Mouse (Mus musculus) hindbrain, embryonic 11.5 days (tissue): ENCODE measurements at regions not wholly inside any gene's neighbourhood (a gene's known extent, or its start where the extent isn't known, plus 50 kb on each side); places are given as distances from the start of the nearest gene placed in this dataset.

Source experiments
- ATAC-seq: fragments of 200-750 bp; cut with Nextera tagmentation; 2 replicates; pipeline ENCODE4 v1.8.0; 2017; ENCODE audit warnings: mild to moderate bottlenecking, moderate TSS enrichment, moderate library complexity; ENCODE audit not compliant: low FRiP score
- DNase-seq: peaks from one replicate; pipeline ENCODE4 v3.0.0-alpha.2; 2015; ENCODE audit warnings: low spot score
- H3K27ac ChIP-seq: fragments of 300-500 bp; sonication (generic); 2 replicates; pipeline ENCODE4 v1.5.1; 2014; ENCODE audit warnings: mild to moderate bottlenecking, low read depth, low read length
- H3K27me3 ChIP-seq: fragments of 300-500 bp; sonication (generic); 2 replicates; pipeline ENCODE4 v1.6.1; 2014; ENCODE audit warnings: mild to moderate bottlenecking, low read length, moderate library complexity, mixed read lengths; ENCODE audit not compliant: control insufficient read depth, insufficient read depth
- H3K36me3 ChIP-seq: fragments of 300-500 bp; sonication (generic); 2 replicates; pipeline ENCODE4 v1.6.1; 2014; ENCODE audit warnings: mild to moderate bottlenecking, low read length, moderate library complexity, mixed read lengths; ENCODE audit not compliant: control insufficient read depth, insufficient read depth
- H3K4me1 ChIP-seq: fragments of 300-500 bp; sonication (generic); replicated peaks from 2 replicates; pipeline ENCODE4 v1.6.1; 2014; ENCODE audit warnings: low read length, mixed read lengths; ENCODE audit not compliant: control insufficient read depth, insufficient read depth
- H3K4me2 ChIP-seq: fragments of 300-500 bp; sonication (generic); replicated peaks from 2 replicates; pipeline ENCODE4 v1.6.1; 2014; ENCODE audit warnings: mild to moderate bottlenecking, low read depth, low read length
- H3K4me3 ChIP-seq: fragments of 300-500 bp; sonication (generic); 2 replicates; pipeline ENCODE4 v1.5.1; 2014; ENCODE audit warnings: low read depth, low read length
- H3K9ac ChIP-seq: fragments of 300-500 bp; sonication (generic); 2 replicates; pipeline ENCODE4 v1.6.1; 2014; ENCODE audit warnings: low read depth, low read length
- H3K9me3 ChIP-seq: fragments of 300-500 bp; sonication (generic); 2 replicates; pipeline ENCODE4 v1.6.1; 2016; ENCODE audit warnings: low read length; ENCODE audit not compliant: control insufficient read depth
- WGBS: fragments of 180-500 bp; shearing (Covaris S2); extraction: QIAGEN DNeasy Blood & Tissue Kit; methylation state at CpG from one replicate; pipeline ENCODE4 v1.1.7; 2014; 5-methylcytosine and 5-hydroxymethylcytosine counted together

- Histone ChIP-seq H3K4me2 (no peak overlapping the region), H3K27me3 (no peaks in the 10 kb centered on the region), H3K27ac (no peak overlapping the region), H3K9me3 (no peaks in the 10 kb centered on the region), H3K4me1 (no peaks in the 10 kb centered on the region), H3K4me3 (no peak overlapping the region), H3K9ac (no peak overlapping the region), H3K36me3 (no peaks in the 10 kb centered on the region)
- ATAC-seq (no peak), DNase-seq (no peak)
- WGBS = 81% methylated on average over 8 of the region's 8 CpGs
Observed at GRCm38 (mm10) chr8:46397777-46398176, 73.1 kb upstream of the Acsl1 start.

DNA sequence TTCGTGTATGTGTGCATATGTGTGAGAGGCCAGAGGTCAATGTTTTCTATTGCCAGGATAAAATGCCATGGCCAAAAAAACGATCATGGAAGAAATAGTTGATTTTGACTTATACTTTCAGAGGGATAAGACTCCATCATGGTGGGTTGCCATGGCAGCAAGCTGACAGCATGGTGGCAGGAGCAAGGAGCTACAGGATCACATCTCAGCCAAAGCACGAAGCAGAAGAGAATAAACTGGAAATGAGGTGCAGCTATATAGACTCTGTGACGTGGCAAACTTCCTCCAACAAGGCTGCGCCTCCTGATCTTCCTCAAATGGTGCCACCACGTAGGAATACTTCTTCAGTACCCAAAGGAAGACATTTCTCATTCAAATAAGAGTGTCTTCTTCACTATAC is 70.2 kb upstream of the Acsl1 start:
- ATAC-seq (no peak), DNase-seq (no peak)
- Histone ChIP-seq H3K27me3 (no peaks in the 10 kb centered on the region), H3K9me3 (no peaks in the 10 kb centered on the region), H3K9ac (no peak overlapping the region), H3K4me3 (no peak overlapping the region), H3K36me3 (no peaks in the 10 kb centered on the region), H3K4me1 (no peaks in the 10 kb centered on the region), H3K4me2 (no peak overlapping the region), H3K27ac (no peak overlapping the region)
- WGBS = 79% methylated on average over 6 of the region's 6 CpGs

DNA sequence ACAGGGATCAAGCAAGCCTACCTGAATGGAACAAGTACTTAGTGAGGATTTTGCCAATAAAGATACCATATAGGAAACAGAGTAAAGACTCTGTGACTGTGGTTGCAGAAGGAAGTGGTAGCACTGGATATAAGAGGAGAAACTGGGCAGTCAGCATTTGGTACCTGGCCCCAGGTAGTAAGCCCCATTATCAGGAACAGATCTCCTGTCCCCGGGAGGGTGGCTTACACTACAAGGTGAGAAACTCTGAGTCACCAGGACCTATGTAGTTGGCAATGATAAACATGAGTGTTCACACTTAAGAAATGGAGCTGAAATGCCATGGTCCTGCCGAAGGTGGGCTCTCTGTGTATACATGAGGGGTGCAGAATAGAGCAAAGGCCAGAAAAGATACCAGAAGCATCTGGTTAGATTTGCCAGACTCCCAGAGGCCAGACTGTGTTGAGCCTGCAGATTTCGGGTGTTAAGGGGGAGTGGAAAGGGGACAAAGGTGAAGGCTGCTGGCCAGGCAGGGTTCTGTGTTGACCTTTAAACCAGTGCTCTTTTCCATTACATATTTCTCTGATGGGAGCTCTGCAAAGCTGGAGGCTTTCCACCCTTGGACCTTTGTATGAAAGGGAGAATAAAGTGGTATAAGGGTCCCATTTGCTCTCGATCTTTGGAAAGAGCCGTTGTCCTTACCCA is 66.8 kb upstream of the Acsl1 start:
- no peak overlapping the region for H3K27ac ChIP-seq
- no peak for ATAC-seq
- H3K4me1 ChIP-seq = no peaks in the 10 kb centered on the region
- H3K9me3 ChIP-seq = no peaks in the 10 kb centered on the region
- 89% methylated on average over 5 of the region's 5 CpGs for WGBS
- H3K4me2 ChIP-seq = no peak overlapping the region
- H3K4me3 ChIP-seq = no peak overlapping the region
- H3K36me3 ChIP-seq = no peaks in the 10 kb centered on the region
- no peak for DNase-seq
- H3K27me3 ChIP-seq = no peaks in the 10 kb centered on the region
- no peak overlapping the region for H3K9ac ChIP-seq

DNA sequence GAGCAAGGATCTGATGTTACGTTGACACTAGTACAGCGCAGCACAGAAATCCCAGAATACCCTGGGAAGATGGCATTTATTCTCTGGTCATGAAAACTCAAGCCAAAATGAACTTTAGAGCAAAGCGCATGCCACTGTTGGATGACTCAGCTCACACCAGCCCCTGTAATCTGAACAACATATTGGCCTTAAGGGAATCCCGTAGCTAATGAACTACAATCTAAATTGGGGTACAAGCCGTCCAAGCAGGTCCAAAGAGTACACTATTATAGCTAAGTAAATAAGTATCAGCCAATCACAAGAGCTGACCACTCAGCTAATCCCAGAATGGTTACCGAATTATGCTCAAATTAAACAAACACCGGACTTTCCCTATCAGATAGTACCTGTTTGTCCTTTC is 62.0 kb upstream of the Acsl1 start:
- H3K27me3 ChIP-seq = no peaks in the 10 kb centered on the region
- no peak overlapping the region for H3K9ac ChIP-seq
- no peak overlapping the region for H3K4me3 ChIP-seq
- H3K27ac ChIP-seq = no peak overlapping the region
- H3K4me2 ChIP-seq = no peak overlapping the region
- H3K36me3 ChIP-seq = no peaks in the 10 kb centered on the region
- DNase-seq = no peak
- no peak for ATAC-seq
- no peaks in the 10 kb centered on the region for H3K4me1 ChIP-seq
- H3K9me3 ChIP-seq = no peaks in the 10 kb centered on the region
- WGBS = 96% methylated on average over 7 of the region's 7 CpGs

DNA sequence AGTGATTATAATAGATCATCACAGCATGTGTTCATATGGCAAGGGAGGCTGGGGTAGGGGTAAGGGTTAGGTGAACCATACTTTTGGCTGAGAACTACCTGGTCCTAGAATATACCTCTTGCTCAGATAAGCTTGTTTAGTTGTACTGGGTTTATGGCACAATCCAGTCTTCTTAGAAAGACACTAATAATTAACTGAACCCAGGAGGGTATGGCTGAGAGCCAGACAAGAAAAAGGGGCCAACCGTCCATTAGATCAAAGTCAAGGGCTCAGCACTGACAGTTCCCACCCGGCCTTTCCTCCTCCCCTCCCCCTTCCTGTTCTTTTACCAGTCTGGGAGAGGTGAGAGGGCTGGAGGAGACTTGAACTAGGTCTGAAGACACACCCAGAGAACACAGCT is 61.5 kb upstream of the Acsl1 start:
- DNase-seq = no peak
- 64% methylated on average over 2 of the region's 2 CpGs for WGBS

DNA sequence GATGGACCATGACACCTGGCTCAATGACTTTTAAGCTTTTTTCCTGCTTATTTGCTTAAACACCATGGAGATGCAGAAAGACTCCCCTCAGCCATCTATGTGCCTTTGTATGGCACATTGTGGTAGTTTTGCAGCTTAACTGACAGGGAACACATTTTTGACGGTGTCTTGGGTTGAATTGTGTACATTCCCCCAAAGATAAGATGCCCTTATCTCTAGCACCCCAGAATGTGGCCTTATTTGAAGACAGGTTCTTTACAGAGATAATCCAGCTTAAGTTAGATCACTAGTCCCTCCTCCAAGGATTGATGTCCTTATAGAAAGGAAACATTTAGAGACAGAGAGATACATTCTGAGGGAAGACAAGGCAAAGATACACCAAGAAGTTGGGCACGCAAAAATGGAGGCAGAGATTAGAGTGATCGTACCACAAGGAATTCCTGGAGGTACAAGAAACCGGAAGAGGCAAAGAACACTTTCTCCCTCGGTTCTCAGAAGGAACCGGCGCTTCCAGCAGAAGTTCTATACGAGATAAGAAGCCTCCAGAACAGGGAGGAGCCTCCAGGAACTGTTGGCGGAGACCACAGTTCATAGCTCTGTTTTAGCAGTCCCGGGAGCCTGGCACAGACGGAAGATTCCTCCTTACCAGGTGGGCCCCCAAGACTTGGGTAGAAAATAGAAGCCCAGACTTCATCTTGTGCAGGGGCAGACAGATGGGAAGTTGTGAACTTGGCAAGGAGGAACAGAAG is 58.8 kb upstream of the Acsl1 start:
- no peak for ATAC-seq
- WGBS = 87% methylated on average over 11 of the region's 11 CpGs

More for the DNA sequence above, 61.5 kb upstream of the Acsl1 start:
- Histone ChIP-seq H3K9me3 (no peaks in the 10 kb centered on the region), H3K36me3 (no peaks in the 10 kb centered on the region), H3K27me3 (no peaks in the 10 kb centered on the region), H3K27ac (no peak overlapping the region), H3K4me1 (no peaks in the 10 kb centered on the region), H3K9ac (no peak overlapping the region), H3K4me2 (no peak overlapping the region), H3K4me3 (no peak overlapping the region)
- no peak for ATAC-seq

DNA sequence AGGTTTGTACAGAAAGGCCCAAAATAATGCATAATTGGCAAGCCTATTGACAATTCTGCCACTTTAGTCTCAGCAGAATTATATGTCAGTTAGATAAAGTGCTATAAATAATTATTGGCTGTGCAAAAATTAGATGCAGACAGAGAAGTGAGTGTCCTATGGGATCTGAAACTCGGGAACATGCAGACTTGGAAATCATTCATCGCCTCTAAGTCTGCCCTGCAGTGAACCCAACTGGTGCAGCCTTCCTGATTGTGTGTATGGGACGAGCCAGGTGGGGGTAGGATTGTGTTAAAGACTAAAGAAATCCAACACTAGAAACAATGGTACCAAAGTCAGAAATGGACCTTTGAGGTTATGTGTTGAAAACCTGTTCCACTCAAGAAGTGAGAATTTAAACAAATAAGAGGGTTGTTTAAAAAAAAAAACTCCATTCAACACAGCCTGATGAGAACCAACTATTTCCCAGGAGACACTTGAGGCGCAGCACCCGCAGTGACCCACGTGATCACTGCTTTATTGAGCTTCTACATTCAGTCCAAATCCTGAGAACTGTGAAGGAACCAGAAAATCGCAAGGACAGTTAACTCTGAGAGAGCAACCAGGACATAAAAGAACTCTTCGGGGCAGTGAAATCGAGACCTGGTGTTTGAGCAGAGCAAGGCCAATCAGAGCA is 57.4 kb upstream of the Acsl1 start:
- Histone ChIP-seq H3K4me1 (no peaks in the 10 kb centered on the region), H3K9me3 (no peaks in the 10 kb centered on the region), H3K27me3 (no peaks in the 10 kb centered on the region), H3K4me2 (no peak overlapping the region), H3K27ac (no peak overlapping the region), H3K9ac (no peak overlapping the region), H3K36me3 (no peaks in the 10 kb centered on the region), H3K4me3 (no peak overlapping the region)
- ATAC-seq (no peak), DNase-seq (no peak)
- 84% methylated on average over 9 of the region's 9 CpGs for WGBS

More for the DNA sequence above, 58.8 kb upstream of the Acsl1 start:
- Histone ChIP-seq H3K36me3 (no peaks in the 10 kb centered on the region), H3K9me3 (no peaks in the 10 kb centered on the region), H3K4me2 (no peak overlapping the region), H3K4me1 (no peaks in the 10 kb centered on the region), H3K4me3 (no peak overlapping the region), H3K27me3 (no peaks in the 10 kb centered on the region), H3K9ac (no peak overlapping the region), H3K27ac (no peak overlapping the region)
- DNase-seq = no peak

DNA sequence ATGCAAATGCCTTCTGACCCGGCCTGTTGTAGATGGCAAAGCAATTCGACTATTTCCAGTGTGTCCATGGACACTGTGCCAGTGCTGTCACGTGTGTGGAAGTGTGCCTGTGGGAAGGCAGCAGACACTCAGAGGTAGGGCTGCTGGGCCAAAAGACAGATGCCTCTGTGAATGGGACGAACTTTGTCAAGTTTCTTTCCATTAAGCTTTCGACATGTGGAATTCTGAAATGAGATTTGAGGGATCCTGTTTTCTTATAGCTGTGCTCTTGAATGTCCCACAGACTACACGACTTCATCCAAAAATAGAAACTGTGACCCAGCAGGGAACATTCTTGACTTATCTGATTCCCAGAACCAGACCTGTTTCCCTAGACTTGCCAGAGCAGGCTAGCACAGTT is 56.0 kb upstream of the Acsl1 start:
- Histone ChIP-seq H3K36me3 (no peaks in the 10 kb centered on the region), H3K4me3 (no peak overlapping the region), H3K9me3 (no peaks in the 10 kb centered on the region), H3K9ac (no peak overlapping the region), H3K27me3 (no peaks in the 10 kb centered on the region), H3K4me1 (no peaks in the 10 kb centered on the region), H3K4me2 (no peak overlapping the region), H3K27ac (no peak overlapping the region)
- ATAC-seq (no peak), DNase-seq (no peak)
- 89% methylated on average over 6 of the region's 6 CpGs for WGBS
